Mouse (Mus musculus) left cerebral cortex, postnatal 36 days (tissue): Measurements from ENCODE around the gene Cdk6. TPM values are rescaled to one million over a fixed set of nuclear protein-coding genes. Genes with fewer than 3 reads are reported as not detected.

Experiments used
- DNase-seq, 2 experiments: peaks; one replicate each; pipeline ENCODE4 v3.0.0; 2021 to 2022; ENCODE audit warnings: low spot score in 2 of 2, mixed read lengths in 1 of 2
- intact Hi-C: fragments of 180-260 bp; cut with DNase I; formaldehyde crosslinking; loops from one replicate; pipeline ENCODE4 v1.15.1; 2025
- total RNA-seq, 2 experiments: library from RNA; stranded (reverse); gene quantifications; 2 replicates each; pipeline ENCODE4 v1.2.3; 2021

The Cdk6 gene
- total RNA-seq, 2 experiments from 2014 or later: 2.1 to 4.0 TPM

DNA sequence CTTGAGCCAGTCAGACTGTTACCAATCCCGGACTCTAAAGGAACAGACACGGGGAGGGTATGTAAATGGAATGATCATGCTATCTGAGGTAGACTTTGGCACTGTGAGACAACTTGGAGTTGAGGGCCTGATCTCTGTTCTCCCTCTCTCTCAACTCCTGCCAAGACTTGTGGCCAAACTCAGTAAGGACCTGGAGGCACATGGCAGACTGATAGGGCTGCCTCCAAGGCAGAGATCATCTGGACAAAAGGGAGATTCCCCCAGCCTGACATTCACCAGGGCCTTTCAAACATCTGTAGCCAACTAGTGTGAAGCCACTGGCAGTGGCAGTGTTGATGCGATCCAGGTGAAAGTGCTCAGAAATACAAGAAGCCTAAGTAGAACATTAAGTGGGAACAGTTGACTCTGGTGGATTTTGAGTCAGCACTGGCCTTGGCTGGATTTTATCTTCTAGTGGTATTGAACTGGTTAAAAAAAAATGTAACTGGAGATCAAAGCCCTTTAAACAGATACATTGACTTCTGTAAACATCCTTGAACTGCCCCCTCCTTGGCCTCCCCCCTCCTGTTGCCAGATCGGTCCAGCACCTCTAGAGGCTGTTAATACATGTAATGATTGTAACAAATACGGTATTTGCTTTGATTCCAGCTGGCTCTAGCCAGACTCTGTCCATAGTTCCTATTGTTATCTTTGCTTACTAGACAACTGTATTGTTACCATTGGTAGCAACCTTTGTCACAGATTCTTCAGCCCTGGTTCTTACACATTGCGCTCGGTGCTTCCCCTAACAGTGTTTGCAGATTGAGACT, 125.0 kb downstream of the Cdk6 start:
- no peak for DNase-seq
- intact Hi-C loops: no loop called here

GRCm38 (mm10) chr5:3470866-3471265, 129.6 kb downstream of the Cdk6 start:
- DNase-seq: no peak
- intact Hi-C loops: no loop called here

- DNase-seq: no peak
- intact Hi-C loops: no loop called here
These were observed 131.2 kb downstream of the Cdk6 start for GRCm38 (mm10) chr5:3472311-3473156.

- intact Hi-C loops: no loop called here
- DNase-seq: no peak
These were observed 136.4 kb downstream of the Cdk6 start for GRCm38 (mm10) chr5:3477711-3478110.

DNA sequence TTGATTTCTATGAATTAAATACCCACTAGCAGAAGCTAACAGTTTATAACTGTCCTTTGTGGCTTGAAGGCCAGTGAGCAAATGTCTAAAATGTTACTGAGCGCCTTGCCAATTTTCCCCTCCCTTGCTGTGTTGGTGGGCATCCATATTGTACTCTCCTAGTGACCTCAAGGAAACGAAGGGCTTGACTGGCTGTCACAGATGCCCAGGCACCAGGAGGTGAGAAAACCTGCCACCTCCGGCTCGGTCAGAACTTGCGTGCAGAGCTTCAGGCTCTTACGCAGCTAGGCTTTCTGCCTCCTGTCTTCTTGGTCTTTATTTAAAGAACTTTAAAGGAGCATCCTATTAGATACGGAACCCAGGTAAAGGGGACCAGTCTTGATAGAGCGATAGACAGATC, 136.9 kb downstream of the Cdk6 start:
- intact Hi-C loops: no loop called here

DNA sequence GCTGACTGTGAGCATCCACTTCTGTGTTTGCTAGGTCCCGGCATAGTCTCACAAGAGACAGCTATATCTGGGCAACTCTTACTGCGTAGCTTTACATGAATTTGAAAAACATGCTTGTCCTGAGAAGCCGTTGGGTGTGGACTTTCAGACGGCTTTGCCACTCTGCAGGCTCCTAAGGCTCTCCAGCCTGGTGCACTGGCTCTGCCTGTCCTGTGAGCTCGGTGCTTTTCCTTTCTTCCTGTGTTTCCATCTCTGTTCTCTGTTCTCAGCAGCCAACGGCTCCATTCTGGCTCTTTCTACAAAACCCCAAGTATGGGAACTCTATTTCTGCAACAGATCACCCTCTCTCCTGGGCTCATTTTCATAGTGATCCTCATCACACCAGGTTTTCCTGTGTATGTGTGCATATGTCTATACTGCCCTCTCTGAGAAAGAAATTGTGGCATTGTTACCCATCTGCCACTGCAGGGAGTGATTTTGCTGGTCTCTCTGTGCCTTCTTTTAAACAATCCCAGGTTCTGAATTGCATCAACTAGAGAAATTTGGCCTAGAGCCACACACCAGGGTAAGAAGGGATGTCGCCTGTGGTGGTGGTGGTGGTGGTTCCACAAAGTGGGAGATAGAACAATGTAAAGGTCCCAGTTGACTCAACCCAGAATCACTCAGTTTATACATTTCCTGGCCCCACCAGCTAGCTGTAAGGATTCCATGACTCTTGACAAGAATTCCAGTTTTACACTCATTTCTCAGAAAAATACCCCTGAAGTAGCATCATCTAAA, 137.9 kb downstream of the Cdk6 start:
- no peak for DNase-seq
- intact Hi-C loops: no loop called here

More for the DNA sequence above, 136.9 kb downstream of the Cdk6 start:
- DNase-seq: no peak

DNA sequence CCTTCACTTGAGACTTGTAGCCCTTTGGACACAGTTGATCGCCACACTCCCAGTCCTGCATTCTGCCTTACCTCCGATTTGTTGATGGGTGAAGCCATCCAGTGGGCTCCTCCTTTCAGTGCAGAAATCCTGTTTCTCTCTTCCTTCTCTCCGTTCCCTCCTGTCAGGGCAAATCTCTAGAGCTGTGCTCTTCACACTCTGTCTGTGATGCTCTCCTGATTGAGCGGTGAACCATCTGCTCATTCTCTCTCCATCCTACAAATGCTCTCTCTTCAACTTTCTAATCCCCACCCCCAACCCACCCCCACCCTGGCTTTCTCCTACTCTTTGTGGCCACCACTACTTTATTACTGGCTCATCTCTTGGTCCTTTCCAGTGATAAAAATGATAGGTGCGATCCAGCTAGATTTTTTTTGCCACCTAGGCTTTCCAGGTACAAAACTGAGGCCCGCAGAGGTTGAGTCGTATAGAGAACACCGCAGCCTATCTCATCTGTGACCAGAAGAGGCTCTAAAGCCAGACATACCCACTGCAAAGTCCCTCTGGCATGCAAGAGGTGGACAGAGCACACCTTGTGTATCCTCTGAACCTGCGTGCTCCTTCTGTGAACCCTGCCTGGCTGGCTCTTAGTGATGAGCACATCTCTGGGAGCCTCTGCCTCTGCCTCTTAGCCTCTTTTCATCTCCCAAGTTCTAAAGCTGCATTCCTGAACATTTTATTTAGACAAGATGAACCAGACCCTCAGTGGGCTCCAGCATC, 139.5 kb downstream of the Cdk6 start:
- DNase-seq: no peak
- intact Hi-C loops: no loop called here

- intact Hi-C loops: no loop called here
- DNase-seq: no peak
These were observed 141.2 kb downstream of the Cdk6 start for GRCm38 (mm10) chr5:3482474-3482873.

GRCm38 (mm10) chr5:3483054-3483722, 141.9 kb downstream of the Cdk6 start:
- intact Hi-C loops: no loop called here
- DNase-seq: no peak

DNA sequence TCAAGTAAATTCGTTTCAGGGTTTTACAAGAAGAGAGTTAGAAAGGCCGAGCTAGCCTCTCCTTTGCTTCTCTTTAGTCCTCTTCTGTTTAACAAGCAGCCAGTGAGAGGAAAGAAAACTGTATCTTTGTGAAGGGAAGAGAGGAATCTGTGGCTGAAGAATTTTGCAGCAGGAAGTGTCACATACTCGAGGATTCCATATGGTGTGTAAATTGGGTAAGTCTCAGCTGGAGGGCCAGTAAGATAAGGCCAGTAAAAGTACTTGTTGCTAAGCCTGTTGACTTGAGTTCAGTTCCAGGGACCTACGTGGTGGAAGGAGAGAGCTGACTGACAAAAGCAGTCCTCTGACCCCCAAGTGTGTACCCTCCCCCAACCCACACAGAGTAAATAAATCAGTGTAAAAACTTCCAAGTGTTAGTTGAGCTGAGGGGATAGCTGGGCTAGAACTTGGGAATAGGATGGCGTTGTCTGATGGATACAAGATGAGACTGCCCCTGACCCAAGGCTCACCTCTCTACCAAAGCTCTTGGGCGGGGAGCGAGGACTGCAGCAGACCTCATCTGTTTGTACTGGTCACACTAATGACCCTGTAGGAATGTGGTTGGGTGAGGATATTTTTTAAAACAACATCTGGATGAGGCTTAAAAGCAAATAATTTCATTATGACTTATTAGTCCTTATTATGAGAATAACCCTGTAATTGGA, 145.4 kb downstream of the Cdk6 start:
- intact Hi-C loops: no loop called here
- no peak for DNase-seq

GRCm38 (mm10) chr5:3488146-3488774, 147.0 kb downstream of the Cdk6 start:
- DNase-seq: no peak
- intact Hi-C loops: no loop called here

DNA sequence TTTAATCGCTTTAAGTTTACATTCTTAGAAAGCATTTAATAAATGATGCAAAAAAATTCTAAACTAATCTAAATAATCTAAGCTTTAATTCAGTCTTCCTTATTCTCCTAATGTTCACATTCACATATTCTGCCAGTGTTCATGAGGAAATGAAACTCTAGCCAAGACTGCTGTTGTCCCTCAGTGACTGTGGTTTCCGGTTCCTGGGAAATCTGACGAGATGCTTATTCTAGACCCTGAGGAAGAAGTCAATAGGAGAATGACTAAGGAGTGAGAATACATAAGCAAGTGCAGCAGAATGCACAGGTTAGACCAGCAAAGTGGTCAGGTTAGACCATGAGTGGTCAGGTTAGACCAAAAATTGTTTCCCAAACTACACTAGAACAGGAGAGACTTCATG, 149.1 kb downstream of the Cdk6 start:
- intact Hi-C loops: no loop called here
- no peak for DNase-seq

DNA sequence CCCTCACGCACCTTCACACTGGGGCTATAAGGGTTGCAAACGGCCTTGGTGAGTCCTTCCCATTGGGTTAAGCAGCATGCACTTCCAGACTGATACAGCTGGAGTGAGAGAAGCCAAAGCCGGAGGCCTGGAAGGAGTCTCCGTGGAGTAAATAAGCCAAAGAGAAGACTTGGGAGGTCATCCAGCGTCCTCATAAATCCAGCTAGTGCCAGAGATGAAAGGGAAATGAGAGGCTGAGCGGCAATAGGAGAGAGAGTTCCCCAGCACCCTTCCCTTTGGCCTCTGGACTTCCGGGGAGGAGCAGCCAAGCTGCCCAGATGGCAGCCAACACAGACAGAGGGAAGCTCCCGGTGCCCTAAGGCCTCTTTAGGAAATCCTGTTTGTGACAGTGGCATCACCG, 149.8 kb downstream of the Cdk6 start:
- no peak for DNase-seq
- intact Hi-C loops: no loop called here

DNA sequence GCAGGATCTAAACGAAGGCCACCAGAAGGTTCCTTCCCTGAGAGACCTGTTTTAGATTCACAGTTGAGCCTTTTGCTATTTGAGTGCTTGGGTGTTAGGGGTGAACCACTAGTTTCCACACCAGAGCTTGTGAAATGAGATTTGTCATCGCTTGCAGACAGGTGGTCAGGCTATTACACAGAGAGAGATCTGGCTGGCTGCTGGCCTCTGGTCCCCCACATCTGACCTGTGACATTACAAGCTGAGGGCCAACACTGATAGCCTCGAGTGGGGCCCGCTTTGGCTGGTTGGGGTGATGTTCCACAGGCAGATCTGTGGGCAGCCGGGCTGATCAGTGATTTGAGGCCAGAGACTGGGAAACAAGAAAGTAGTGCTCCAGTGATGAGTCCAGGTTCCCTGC, 150.6 kb downstream of the Cdk6 start:
- intact Hi-C loops: no loop called here
- DNase-seq: no peak

DNA sequence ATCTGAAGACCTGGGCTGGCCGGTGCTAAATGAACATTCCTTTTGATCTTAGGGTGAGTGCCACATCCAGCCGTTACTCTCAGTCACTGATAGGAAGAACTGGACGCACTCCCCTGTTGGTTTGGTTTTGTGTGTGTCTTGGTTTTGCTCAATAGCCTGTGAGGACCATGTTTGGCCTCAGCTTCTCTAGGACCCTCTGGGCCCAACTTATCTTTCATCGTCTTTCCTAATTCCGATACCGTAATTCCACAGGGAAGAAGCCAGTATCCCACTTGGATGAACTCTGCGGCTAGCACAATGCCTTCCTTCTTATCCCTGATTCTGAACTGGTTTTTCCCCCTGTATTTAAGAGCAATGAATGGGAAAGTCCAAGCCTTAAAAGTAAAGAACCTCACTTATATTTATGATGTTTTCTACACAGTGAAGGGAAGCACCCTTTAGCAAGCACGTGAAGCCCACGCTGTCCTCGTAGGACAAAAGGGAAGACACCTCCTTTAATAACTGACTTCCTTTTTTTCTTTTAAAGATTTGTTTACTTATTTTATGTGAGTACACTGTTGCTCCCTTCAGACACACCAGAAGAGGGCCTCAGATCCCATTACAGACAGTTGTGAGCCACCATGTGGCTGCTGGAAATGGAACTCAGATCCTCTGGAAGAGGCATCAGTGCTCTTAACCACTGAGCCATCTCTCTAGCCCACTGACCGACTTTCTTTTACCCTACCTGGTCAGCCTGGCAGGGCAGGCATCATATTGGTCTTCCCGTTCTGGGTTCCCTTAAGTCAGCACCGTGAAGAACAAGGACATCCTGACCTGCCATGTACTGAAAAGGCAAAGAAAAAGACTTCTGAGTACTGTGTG, 151.7 kb downstream of the Cdk6 start:
- no peak for DNase-seq
- intact Hi-C loops: no loop called here

DNA sequence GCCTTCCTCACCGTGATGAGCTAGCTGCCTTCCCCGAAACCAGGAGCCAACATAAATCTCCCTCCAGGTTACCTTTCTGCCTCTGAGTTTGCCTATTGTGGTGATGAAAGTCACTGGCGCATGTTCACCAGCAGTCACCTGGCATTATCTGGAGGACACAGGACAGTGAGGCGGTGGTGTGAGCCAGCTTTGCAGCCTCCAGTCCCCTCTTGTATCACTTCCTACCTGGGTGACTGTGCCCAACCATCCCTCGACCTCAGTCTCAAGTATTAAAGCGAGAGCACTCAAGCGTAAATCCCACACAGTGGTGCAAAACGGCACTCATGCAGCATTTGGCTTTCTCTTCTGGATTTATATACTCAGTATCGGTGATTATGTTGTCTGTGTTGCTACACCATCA, 152.7 kb downstream of the Cdk6 start:
- intact Hi-C loops: no loop called here

More for the DNA sequence above, 152.7 kb downstream of the Cdk6 start:
- DNase-seq: no peak
